Mouse (Mus musculus) MEL (cell line): ENCODE data around the gene Styx. TPM values are rescaled to one million over a fixed set of nuclear protein-coding genes. Genes with fewer than 3 reads are reported as not detected.

Source experiments
- DNase-seq: peaks from one replicate; pipeline ENCODE4 v3.0.0; 2011; ENCODE audit warnings: low read depth, low spot score
- H3K27ac ChIP-seq: 2 replicates; pipeline ENCODE4 v1.5.1; 2012; ENCODE audit warnings: low read depth, mild to moderate bottlenecking, control low read depth, low read length, moderate library complexity; ENCODE audit not compliant: control insufficient read depth
- H3K27me3 ChIP-seq, 2 experiments: fragments of 150-350 bp in 1 of 2; sonication (generic) in 1 of 2; 2 replicates each; pipeline ENCODE4 v1.6.1; 2012; ENCODE audit warnings: low read length in 2 of 2, mild to moderate bottlenecking in 2 of 2, improper control_type of control experiment in 1 of 2, moderate library complexity in 1 of 2; ENCODE audit not compliant: insufficient read depth in 2 of 2, control insufficient read depth in 1 of 2
- H3K36me3 ChIP-seq, 2 experiments: 2 replicates each; pipeline ENCODE4 v1.6.1; 2012 to 2014; ENCODE audit warnings: low read length in 2 of 2, improper control_type of control experiment in 1 of 2, inconsistent platforms in 1 of 2, mild to moderate bottlenecking in 1 of 2; ENCODE audit not compliant: insufficient read depth in 2 of 2, control insufficient read depth in 1 of 2
- H3K4me1 ChIP-seq, 2 experiments: fragments of 150-350 bp in 1 of 2; sonication (generic) in 1 of 2; 2 replicates each; pipeline ENCODE4 v1.6.1; 2012; ENCODE audit warnings: low read length in 2 of 2, improper control_type of control experiment in 1 of 2, mild to moderate bottlenecking in 1 of 2; ENCODE audit not compliant: insufficient read depth in 2 of 2, control insufficient read depth in 1 of 2
- H3K4me3 ChIP-seq, 2 experiments: fragments of 150-350 bp in 1 of 2; sonication (generic) in 1 of 2; 2 replicates each; pipeline ENCODE4 v1.5.1; 2012; ENCODE audit warnings: low read depth in 2 of 2, low read length in 2 of 2, mild to moderate bottlenecking in 2 of 2, moderate library complexity in 2 of 2, control low read depth in 1 of 2, improper control_type of control experiment in 1 of 2; ENCODE audit not compliant: control insufficient read depth in 1 of 2, insufficient read depth in 1 of 2
- H3K79me2 ChIP-seq: 2 replicates; pipeline ENCODE4 v1.6.1; 2012; ENCODE audit warnings: mild to moderate bottlenecking, low read length, moderate library complexity; ENCODE audit not compliant: control insufficient read depth, poor library complexity, insufficient read depth
- H3K9ac ChIP-seq: 2 replicates; pipeline ENCODE4 v1.6.1; 2012; ENCODE audit warnings: low read depth, mild to moderate bottlenecking, control low read depth, low read length, moderate library complexity; ENCODE audit not compliant: control insufficient read depth, poor library complexity, severe bottlenecking
- H3K9me3 ChIP-seq: fragments of 150-350 bp; sonication (generic); replicated peaks from 2 replicates; pipeline ENCODE4 v1.6.1; 2012; ENCODE audit warnings: mild to moderate bottlenecking, low read length, improper control_type of control experiment, moderate library complexity; ENCODE audit not compliant: insufficient read depth
- CHD1 ChIP-seq: IDR thresholded peaks from 2 replicates; pipeline ENCODE4 v1.6.1; 2012; ENCODE audit warnings: low read depth, mild to moderate bottlenecking, inconsistent platforms, low read length, improper control_type of control experiment
- CTCF ChIP-seq, 3 experiments: IDR thresholded peaks in 2 of 3; conservative IDR thresholded peaks in 1 of 3; 2 replicates each; pipeline ENCODE4 v1.5.1; 2011 to 2012; ENCODE audit warnings: low read length in 3 of 3, low read depth in 2 of 3, mild to moderate bottlenecking in 2 of 3, improper control_type of control experiment in 1 of 3, inconsistent platforms in 1 of 3, mixed read lengths in 1 of 3, moderate library complexity in 1 of 3; ENCODE audit not compliant: control insufficient read depth in 1 of 3, insufficient read depth in 1 of 3, poor library complexity in 1 of 3, severe bottlenecking in 1 of 3
- ELF1 ChIP-seq: IDR thresholded peaks from 2 replicates; pipeline ENCODE4 v1.6.1; 2014; ENCODE audit warnings: low read depth, mild to moderate bottlenecking, inconsistent platforms, low read length, improper control_type of control experiment, moderate library complexity
- ETS1 ChIP-seq: IDR thresholded peaks from 2 replicates; pipeline ENCODE4 v1.6.1; 2012; ENCODE audit warnings: low read depth, mild to moderate bottlenecking, inconsistent platforms, low read length, improper control_type of control experiment, moderate library complexity
- GABPA ChIP-seq: IDR thresholded peaks from 2 replicates; pipeline ENCODE4 v1.6.1; 2012; ENCODE audit warnings: low read depth, mild to moderate bottlenecking, inconsistent platforms, low read length, improper control_type of control experiment, moderate library complexity
- HCFC1 ChIP-seq: IDR thresholded peaks from 2 replicates; pipeline ENCODE4 v1.6.1; 2012; ENCODE audit warnings: low read depth, mild to moderate bottlenecking, inconsistent platforms, low read length, improper control_type of control experiment, moderate library complexity
- JUND ChIP-seq: IDR thresholded peaks from 2 replicates; pipeline ENCODE4 v1.6.1; 2011; ENCODE audit warnings: low read depth, mild to moderate bottlenecking, improper control_type of control experiment, low read length
- MEF2A ChIP-seq: IDR thresholded peaks from 2 replicates; pipeline ENCODE4 v1.6.1; 2014; ENCODE audit warnings: low read depth, mild to moderate bottlenecking, inconsistent platforms, low read length, improper control_type of control experiment; ENCODE audit not compliant: poor library complexity, insufficient replicate concordance, severe bottlenecking; ENCODE audit errors: extremely low read depth
- MXI1 ChIP-seq: IDR thresholded peaks from 2 replicates; pipeline ENCODE4 v1.6.1; 2011; ENCODE audit warnings: mild to moderate bottlenecking, low read depth, low read length, improper control_type of control experiment
- MYB ChIP-seq: IDR thresholded peaks from 2 replicates; pipeline ENCODE4 v1.6.1; 2011; ENCODE audit warnings: mild to moderate bottlenecking, low read depth, low read length, improper control_type of control experiment
- MYC ChIP-seq: IDR thresholded peaks from 2 replicates; pipeline ENCODE4 v1.6.1; 2011; ENCODE audit warnings: low read depth, mild to moderate bottlenecking, low read length, improper control_type of control experiment, moderate library complexity
- NELFE ChIP-seq: IDR thresholded peaks from 2 replicates; pipeline ENCODE4 v1.6.1; 2011; ENCODE audit warnings: low read depth, low read length, improper control_type of control experiment
- NRF1 ChIP-seq: IDR thresholded peaks from 2 replicates; pipeline ENCODE4 v1.6.1; 2014; ENCODE audit warnings: low read depth, mild to moderate bottlenecking, inconsistent platforms, low read length, improper control_type of control experiment, moderate library complexity; ENCODE audit not compliant: poor library complexity, insufficient read depth, severe bottlenecking
- POLR2AphosphoS2 ChIP-seq: IDR thresholded peaks from 2 replicates; pipeline ENCODE4 v1.6.1; 2011; ENCODE audit warnings: low read length, improper control_type of control experiment
- POLR2AphosphoS5 ChIP-seq: IDR thresholded peaks from 2 replicates; pipeline ENCODE4 v1.6.1; 2012; ENCODE audit warnings: low read depth, borderline replicate concordance, mild to moderate bottlenecking, inconsistent platforms, low read length, moderate library complexity, mixed read lengths
- RCOR1 ChIP-seq: IDR thresholded peaks from 2 replicates; pipeline ENCODE4 v1.6.1; 2012; ENCODE audit warnings: low read depth, mild to moderate bottlenecking, inconsistent platforms, low read length, improper control_type of control experiment
- SIN3A ChIP-seq: IDR thresholded peaks from 2 replicates; pipeline ENCODE4 v1.6.1; 2012; ENCODE audit warnings: low read length, improper control_type of control experiment, inconsistent platforms
- SMC3 ChIP-seq: IDR thresholded peaks from 2 replicates; pipeline ENCODE4 v1.6.1; 2011; ENCODE audit warnings: low read depth, low read length, improper control_type of control experiment
- TBP ChIP-seq: IDR thresholded peaks from 2 replicates; pipeline ENCODE4 v1.8.0; 2011; ENCODE audit warnings: low read depth, low read length, improper control_type of control experiment
- UBTF ChIP-seq: IDR thresholded peaks from 2 replicates; pipeline ENCODE4 v1.6.1; 2012; ENCODE audit warnings: low read depth, mild to moderate bottlenecking, inconsistent platforms, low read length, improper control_type of control experiment, moderate library complexity, borderline replicate concordance; ENCODE audit not compliant: insufficient read depth
- USF1 ChIP-seq: IDR thresholded peaks from 2 replicates; pipeline ENCODE4 v1.6.1; 2014; ENCODE audit warnings: low read depth, mild to moderate bottlenecking, inconsistent platforms, low read length, improper control_type of control experiment, moderate library complexity
- USF2 ChIP-seq, 2 experiments: IDR thresholded peaks; 2 replicates each; pipeline ENCODE4 v1.6.1; 2011 to 2012; ENCODE audit warnings: improper control_type of control experiment in 2 of 2, low read length in 2 of 2, borderline replicate concordance in 1 of 2, inconsistent platforms in 1 of 2, low read depth in 1 of 2, mild to moderate bottlenecking in 1 of 2; ENCODE audit not compliant: insufficient read depth in 1 of 2
- ZC3H11A ChIP-seq: IDR thresholded peaks from 2 replicates; pipeline ENCODE4 v1.6.1; 2012; ENCODE audit warnings: low read depth, mild to moderate bottlenecking, inconsistent platforms, low read length, improper control_type of control experiment
- ZNF384 ChIP-seq: IDR thresholded peaks from 2 replicates; pipeline ENCODE4 v1.6.1; 2012; ENCODE audit warnings: low read depth, mild to moderate bottlenecking, inconsistent platforms, low read length, improper control_type of control experiment
- polyA plus RNA-seq, 2 experiments: library from polyadenylated mRNA; stranded (reverse) in 1 of 2; unstranded in 1 of 2; fragments of >175 nt in 1 of 2; fragments of >200 nt in 1 of 2; gene quantifications; 2 replicates each; pipeline versions ENCODE4 v1.2.1 to v1.2.4; 2012; ENCODE audit warnings: low replicate concordance in 2 of 2, low read depth in 1 of 2; ENCODE audit not compliant: insufficient read length in 2 of 2, insufficient read depth in 1 of 2, missing spikeins in 1 of 2
- total RNA-seq: library from RNA; depleted of rRNA; stranded (reverse); fragments of 300-350 nt; gene quantifications from 2 replicates; pipeline ENCODE4 v1.2.3, GENCODE M21; 2012

Styx gene
- total and polyA plus RNA-seq, 3 experiments = 18.0 to 27.2 TPM; not detected in 1

DNA sequence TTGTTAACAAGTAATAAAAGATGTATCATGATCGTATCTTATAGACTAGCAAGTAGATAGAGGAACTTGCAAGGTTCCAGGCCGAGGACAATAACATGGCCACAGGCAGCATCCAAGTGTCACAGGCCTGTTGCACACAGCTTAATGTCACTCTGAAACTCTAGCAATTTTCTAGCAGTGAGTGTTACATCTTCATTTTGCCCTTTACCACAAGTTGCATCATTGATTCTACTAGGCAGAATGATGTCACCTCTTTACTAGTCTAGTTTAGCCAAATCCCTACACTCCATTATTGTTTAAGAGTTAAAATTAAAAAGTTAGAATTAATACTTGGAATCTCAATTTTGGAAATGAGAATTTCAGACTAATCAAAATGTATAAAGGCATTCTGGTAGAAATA is 34.7 kb downstream of the Styx start:
- TF ChIP-seq ELF1 = no peak
- no peak for TF ChIP-seq JUND
- TF ChIP-seq CHD1 = no peak
- no peak for TF ChIP-seq USF2 (IDR thresholded peaks at IDR 0.05; ENCODE audit: borderline replicate concordance in 1 of 2, insufficient read depth in 1 of 2, low read depth in 1 of 2, low read length in 2 of 2)
- no peak for TF ChIP-seq MYB
- TF ChIP-seq POLR2AphosphoS2 = no peak
- TF ChIP-seq TBP = no peak
- TF ChIP-seq GABPA = no peak
- TF ChIP-seq RCOR1 = no peak
- DNase-seq = peak; percentile 20
- no peak overlapping the region for H3K4me3 ChIP-seq
- H3K9me3 ChIP-seq = no peaks in the 10 kb centered on the region
- H3K27me3 ChIP-seq = no peaks in the 10 kb centered on the region
- peaks cover 9 to 20% of the 10 kb centered on the region in 2 experiments for H3K36me3 ChIP-seq
- peaks cover 14% of the 10 kb centered on the region for H3K79me2 ChIP-seq
- no peak overlapping the region for H3K9ac ChIP-seq
- H3K4me1 ChIP-seq = peaks cover 3 to 9% of the 10 kb centered on the region in 2 experiments; a peak in 3 of 4 replicates
- no peak overlapping the region; the same call in 1 of the 2 replicates for H3K27ac ChIP-seq

DNA sequence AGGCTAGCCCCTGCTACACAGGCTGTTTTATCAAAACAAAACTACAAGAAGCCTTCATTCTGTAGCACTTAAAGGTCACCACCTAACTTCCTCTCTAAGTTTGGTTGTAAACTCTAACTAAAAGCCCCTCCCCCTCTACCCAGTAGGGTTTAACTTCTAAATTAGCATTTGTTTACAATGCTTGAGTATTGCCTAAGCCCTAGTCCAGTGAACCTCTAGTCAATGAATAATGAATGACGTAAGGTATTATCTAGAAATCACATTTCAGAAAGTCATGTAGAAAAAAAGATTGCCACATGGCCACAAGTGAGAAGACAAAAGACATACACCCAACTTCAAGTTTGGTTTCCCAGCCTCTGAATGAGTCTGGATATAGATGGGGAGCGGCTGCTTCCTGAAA is 36.6 kb downstream of the Styx start:
- Histone ChIP-seq H3K9me3 (no peaks in the 10 kb centered on the region), H3K9ac (peak overlapping the region; percentile 100), H3K36me3 (peaks cover 2 to 20% of the 10 kb centered on the region in 2 experiments; a peak in 3 of 4 replicates), H3K27me3 (no peaks in the 10 kb centered on the region), H3K79me2 (peaks cover 14% of the 10 kb centered on the region), H3K27ac (peak overlapping the region; percentile 85), H3K4me3 (peak overlapping the region; percentile 96 to 100), H3K4me1 (peaks cover 3 to 9% of the 10 kb centered on the region in 2 experiments; a peak in 3 of 4 replicates)
- peak; percentile 64 for DNase-seq
- TF ChIP-seq UBTF (no peak), ETS1 (0 out of 2 replicates have a peak, but pooled peaks have one; percentile 37), HCFC1 (no peak), CHD1 (no peak), MXI1 (peak; percentile 79), SIN3A (no peak; the same call in 1 of the 2 replicates), SMC3 (no peak), NRF1 (no peak), NELFE (no peak), JUND (no peak), USF2 (IDR thresholded peaks at IDR 0.05; ENCODE audit: borderline replicate concordance in 1 of 2, insufficient read depth in 1 of 2, low read depth in 1 of 2, low read length in 2 of 2) (0 out of 4 replicates have a peak, but pooled peaks of 1 of the 2 experiments have one; percentile 9), ZNF384 (no peak), POLR2AphosphoS5 (no peak), MEF2A (no peak), RCOR1 (0 out of 2 replicates have a peak, but pooled peaks have one; percentile 13), ZC3H11A (no peak), ELF1 (no peak), MYC (peak; percentile 26; the same call in 1 of the 2 replicates), CTCF (IDR thresholded peaks at IDR 0.05 in 2 of 3, conservative IDR thresholded peaks at IDR 0.05 in 1 of 3; ENCODE audit: control insufficient read depth in 1 of 3, insufficient read depth in 1 of 3, low read depth in 2 of 3, low read length in 3 of 3, poor library complexity in 1 of 3, severe bottlenecking in 1 of 3) (no peak), USF1 (no peak)
- TF ChIP-seq, all 39 proteins: peak for 5
